Mouse (Mus musculus) urinary bladder, adult 2 months (tissue): ENCODE measurements around the gene Efcab11. TPM values are rescaled to one million over a fixed set of nuclear protein-coding genes. Genes with fewer than 3 reads are reported as not detected.

Experiments
- DNase-seq: peaks from one replicate; pipeline ENCODE4 v3.0.0; 2022; ENCODE audit warnings: low spot score
- polyA plus RNA-seq: library from polyadenylated mRNA; depleted of rRNA; stranded (reverse); fragments of >200 nt; gene quantifications from 2 replicates; pipeline ENCODE4 v1.2.3, GENCODE M21; 2012; rRNA removed

Gene Efcab11
- polyA plus RNA-seq, 1 experiment: 0.28 TPM

GRCm38 (mm10) chr12:99681681-99682080 lies 202.6 kb downstream of the Efcab11 start:
- no peak for DNase-seq

DNA sequence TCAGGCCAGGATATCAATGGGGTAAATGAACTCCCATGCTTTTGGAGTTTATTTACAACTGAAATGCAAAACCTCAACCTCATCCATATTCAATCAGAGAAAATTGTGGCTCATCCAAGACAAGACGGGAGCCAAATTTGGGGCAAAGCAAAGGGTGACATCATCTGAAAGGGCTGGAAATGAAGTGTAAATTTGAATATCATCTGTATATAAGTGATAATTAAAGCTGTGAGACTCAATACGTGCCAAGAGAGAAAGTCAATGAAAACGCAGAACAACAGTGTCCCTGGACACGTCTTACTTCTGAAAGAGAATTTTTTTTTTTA lies 212.4 kb downstream of the Efcab11 start:
- DNase-seq: no peak

- DNase-seq: no peak
Measured at GRCm38 (mm10) chr12:99671162-99671865, 212.9 kb downstream of the Efcab11 start.

DNA sequence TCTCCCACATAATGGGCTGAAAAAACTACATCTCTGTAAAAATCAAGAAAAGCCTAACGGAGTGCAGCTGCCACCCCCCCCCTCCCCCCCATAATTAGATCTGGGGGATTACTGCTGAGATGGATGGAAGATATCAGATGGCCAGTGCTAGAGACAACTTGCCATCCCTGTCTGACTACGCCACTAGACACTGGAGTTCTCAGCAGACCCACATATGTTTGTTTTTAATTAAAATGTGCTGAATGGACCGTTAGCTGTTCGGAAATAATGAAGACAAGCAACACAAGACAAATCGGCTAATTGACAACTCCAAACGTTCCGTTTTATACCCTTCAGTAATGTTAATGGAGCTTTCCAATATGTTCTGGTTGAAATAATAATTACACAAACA lies 213.5 kb downstream of the Efcab11 start:
- DNase-seq: no peak

DNA sequence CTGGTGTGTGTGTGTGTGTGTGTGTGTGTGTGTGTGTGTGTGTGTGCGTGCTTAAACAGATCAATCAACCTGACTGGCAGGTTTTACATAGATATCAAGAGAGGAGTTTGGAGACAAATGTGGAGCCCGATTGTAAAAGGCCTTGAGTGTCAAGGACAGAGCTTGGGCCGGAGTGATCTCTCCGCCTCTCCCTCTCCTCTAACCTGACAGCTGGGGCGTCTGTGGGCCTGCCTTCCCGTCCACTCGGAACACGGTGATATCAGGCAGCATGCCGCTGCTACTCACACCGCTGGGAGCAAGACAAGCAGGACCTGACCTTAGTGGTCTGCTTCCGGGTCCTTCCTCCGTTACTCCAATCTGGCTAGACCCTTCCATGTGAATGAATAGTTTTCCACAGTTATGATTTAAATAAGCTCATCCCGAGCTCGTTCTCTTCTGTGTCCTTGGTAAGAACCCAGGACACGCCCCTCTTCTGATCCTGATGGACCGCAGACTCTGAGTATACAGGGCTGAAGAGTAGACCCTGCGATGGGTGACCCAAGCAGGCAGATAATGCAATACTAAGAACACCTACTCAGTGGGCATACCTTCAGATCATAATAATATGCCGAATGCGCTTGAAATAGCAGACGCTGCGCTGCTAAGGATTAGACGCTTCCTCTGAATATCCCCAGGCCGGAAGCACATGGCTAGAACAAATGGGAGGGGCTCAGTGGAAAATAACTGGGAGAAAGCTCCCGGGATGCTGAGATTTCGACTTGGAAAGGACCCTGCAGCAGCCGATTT lies 214.1 kb downstream of the Efcab11 start:
- DNase-seq: no peak

DNA sequence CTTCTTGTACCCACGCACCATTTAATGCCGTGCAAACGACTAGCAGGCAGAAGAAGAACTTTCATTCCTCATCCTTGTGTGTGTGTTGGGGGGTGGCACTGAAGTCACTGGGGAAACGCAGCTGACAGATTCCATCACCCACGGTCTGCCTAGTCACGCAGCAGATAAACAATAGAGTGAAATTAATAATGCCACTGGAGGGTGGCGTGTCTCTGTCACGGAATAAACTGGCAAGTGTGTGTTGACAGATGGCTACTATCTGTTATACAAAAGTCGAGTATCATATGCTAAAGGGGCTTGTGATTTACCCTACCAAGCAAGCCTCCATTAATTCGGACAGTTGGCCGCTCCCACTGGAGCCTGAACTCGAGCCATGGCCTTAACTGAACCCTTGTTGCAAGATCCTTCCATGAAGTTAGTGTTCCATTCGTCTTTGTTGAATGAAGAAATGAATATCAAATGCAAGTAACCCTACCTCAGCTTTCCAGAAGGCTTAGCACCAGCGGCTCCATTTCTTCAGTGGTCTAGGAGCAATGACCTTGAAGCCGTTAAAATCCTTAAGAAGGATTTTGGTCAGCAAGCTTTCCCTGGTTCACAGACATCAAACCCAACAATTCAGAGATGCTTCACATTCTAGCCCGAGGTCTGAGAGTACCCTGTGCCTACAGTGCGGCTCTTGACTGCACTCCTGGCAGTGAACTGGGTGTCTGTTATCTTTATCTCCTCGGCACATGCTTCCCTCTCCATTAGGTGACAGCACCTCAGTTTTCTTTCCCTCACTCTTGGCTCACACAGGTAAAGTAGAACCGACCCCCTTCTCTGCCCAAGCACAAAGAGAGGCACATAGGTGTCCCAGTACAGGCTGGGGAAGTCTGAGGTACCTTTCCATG lies 229.0 kb downstream of the Efcab11 start:
- DNase-seq: no peak

GRCm38 (mm10) chr12:99652459-99652858 lies 231.8 kb downstream of the Efcab11 start:
- DNase-seq: no peak

DNA sequence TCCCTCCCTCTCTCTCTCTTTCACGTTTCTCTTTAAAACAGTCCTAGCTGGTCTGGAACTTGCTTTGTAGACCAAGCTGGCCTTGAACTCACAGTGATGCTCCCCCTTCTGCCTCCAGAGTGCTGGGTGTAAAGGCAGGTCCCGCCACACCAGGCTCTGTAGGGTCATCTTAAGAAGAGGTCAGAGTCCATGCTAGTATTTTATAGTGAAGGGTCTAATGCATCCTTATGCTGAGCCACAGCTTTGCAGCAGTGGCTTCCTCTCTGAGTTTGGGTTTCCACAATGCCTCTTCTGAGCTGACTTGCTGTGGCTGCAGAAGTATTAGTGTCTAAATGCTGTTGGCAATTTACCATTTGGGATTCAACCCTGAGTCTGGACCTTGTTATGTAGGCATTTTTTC lies 234.5 kb downstream of the Efcab11 start:
- no peak for DNase-seq

DNA sequence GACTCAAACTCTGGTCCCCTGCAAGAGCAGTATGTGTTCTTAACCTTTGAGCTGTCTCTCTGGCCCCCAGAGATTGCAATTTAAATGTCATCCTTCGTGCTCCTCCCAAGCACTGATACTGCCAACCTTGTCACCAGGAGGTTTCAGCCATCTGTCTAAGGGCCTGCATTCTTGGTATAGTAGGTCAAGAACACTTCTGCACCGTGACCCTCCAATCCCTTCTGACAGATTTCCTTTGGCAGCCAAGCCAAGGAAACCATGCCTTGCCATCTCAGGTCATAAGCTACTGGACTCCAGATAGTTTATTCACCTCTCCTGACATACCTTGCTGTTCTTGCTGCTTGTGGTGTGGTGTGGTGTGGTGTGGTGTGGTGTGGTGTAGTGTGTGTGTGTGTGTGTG lies 235.5 kb downstream of the Efcab11 start:
- no peak for DNase-seq

GRCm38 (mm10) chr12:99646556-99647354 lies 237.5 kb downstream of the Efcab11 start:
- no peak for DNase-seq

GRCm38 (mm10) chr12:99645418-99645817 lies 238.8 kb downstream of the Efcab11 start:
- peak; percentile 95 for DNase-seq

GRCm38 (mm10) chr12:99644966-99645365 lies 239.3 kb downstream of the Efcab11 start:
- DNase-seq: no peak

Other genes with a start within 250 kb of the Efcab11 start
- 12.1 and 12.4 TPM in 2 replicates for gene Tdp1, start 78 bp upstream of the Efcab11 start, polyA plus RNA-seq
- gene Kcnk13, start 80.1 kb upstream of the Efcab11 start, polyA plus RNA-seq: 0.65 and 0.92 TPM in 2 replicates
- gene Psmc1, start 225.7 kb upstream of the Efcab11 start, polyA plus RNA-seq: 108 and 118 TPM in 2 replicates